Mouse (Mus musculus) left cerebral cortex, adult 8-10 months (tissue): ENCODE measurements around the gene Hus1. TPM values are rescaled to one million over a fixed set of nuclear protein-coding genes. Genes with fewer than 3 reads are reported as not detected.

Experiments
- DNase-seq, 2 experiments: peaks; one replicate each; pipeline ENCODE4 v3.0.0; 2022; ENCODE audit warnings: low spot score in 2 of 2
- total RNA-seq, 4 experiments: library from RNA; stranded (reverse); gene quantifications; 2 replicates each; pipeline ENCODE4 v1.2.4; 2022

Gene Hus1
- total RNA-seq, 4 experiments from 2014 or later = 11.7 to 12.2 (median 12.1) TPM

GRCm38 (mm10) chr11:8983237-8983861 is 27.6 kb downstream of the Hus1 start:
- DNase-seq = peak; percentile 14 to 34

DNA sequence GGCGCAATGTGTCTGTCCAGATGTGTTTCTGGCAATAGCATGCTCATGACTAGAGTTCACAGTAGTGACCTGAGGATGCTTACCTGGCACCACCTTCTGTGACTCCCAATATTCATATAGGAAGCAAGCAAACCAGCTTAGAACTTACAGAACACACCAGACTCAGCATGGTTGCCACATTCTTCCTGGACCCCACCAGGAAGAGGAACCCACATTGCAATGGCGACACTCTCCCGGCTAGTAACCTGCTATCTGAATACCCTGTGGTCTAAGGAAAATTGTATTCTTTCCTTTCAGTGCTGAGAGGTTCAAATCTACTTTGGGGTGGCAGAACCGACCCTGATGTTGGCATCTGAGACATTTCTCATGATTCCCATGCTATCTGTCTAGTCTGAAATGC is 32.8 kb downstream of the Hus1 start:
- no peak for DNase-seq

- DNase-seq = no peak
Observed at GRCm38 (mm10) chr11:8973166-8973565, 37.8 kb downstream of the Hus1 start, which contains the start of gene Pkd1l1. Gene Pkd1l1, minus strand, starts transcription at chr11:8973266.

DNA sequence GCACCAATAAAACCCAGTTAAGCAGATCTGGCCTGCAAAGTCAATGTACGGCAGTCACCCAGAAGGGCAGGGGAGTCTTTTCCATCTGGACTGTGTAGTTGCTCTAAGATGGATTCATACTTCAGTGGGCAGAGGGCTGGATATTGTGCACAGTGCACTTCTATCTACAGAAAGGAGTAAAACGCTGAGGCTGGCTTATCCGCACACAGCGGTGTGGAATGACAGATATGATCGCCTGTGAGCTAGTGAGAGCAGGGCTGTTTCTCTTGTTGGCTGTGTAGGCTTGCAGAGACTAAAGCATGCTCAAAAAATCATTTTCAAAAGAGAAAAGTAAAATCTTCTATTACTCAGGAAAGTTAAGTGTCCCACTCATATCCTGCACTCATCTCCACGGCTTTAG is 38.9 kb downstream of the Hus1 start:
- DNase-seq = no peak

GRCm38 (mm10) chr11:8970509-8970908 is 40.5 kb downstream of the Hus1 start:
- no peak for DNase-seq

- DNase-seq = no peak
Observed at GRCm38 (mm10) chr11:8968094-8968493, 42.9 kb downstream of the Hus1 start.

DNA sequence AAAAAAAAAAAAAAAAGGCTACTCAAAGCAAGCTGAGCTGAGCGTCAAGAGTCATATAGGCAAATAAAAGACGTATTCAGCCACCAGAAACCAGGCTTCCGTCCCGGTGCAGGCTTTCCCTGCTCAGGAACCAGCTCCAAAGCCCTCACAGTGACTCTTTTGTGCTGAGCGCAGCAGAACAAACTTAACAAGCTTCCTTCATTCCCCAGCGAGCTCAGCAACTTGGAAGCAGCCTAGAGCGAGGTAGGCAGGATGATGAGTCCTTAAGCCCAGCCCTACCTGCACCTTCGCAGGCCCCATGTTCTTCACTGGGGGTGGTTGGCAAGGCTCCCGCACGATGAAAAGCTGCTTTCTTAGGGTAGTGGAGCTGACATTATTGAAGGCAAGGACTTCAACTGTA is 52.4 kb downstream of the Hus1 start:
- DNase-seq = peak; percentile 13 to 26

GRCm38 (mm10) chr11:8958108-8958507 is 52.9 kb downstream of the Hus1 start:
- DNase-seq = no peak

GRCm38 (mm10) chr11:8957023-8957422 is 54.0 kb downstream of the Hus1 start:
- no peak for DNase-seq

GRCm38 (mm10) chr11:8955678-8956077 is 55.3 kb downstream of the Hus1 start:
- DNase-seq = no peak

DNA sequence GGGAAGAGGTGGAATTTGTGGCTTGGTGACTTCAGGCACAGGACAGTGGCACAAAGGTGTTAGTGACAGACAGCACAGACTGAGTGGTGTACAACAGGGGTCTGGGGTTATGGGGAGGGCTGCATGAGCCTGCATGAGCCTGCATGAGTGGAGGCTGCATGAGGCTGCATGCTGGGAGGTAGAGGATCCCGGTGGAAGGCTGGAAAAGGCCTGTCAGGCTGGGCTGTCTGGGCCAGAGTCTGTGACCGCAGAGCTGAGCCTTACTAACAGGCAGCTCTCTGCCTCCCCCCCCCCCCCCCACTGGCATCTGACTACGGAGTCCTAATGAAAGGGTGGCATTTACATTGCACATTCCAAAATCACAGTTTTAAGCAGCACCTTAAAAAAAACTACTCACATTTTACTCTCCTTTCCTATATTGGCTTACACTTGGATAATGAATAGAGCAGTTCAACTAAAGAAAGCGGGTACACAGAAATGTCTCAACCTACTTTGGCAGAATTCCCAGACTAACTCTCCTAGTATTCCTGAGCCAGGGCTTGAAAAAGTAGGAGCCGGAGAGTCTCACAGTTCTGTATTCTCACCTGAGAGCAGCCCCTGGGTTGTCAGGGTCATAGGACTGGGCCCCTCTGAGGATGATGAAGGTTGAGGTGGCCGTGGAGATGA is 61.1 kb downstream of the Hus1 start:
- DNase-seq = no peak

DNA sequence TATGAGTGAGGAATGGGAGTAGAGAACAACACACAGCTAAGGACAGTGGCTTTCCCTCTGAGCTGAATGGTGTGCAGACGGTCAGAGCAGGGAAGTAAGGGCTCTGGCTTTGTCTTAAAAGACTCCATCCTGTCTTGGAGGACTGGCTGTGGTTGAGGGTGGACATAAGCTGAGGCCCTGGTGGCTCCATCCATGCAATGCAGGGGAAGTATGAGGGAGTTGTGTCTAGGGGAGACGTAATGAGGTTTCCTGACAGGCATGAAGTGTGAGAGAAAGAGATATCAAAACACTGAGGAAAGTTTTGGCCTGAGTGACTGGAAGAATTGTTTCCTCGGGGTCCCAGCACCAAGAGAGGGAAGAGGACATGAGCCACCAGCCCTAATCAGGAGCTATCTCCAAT is 62.1 kb downstream of the Hus1 start:
- DNase-seq = no peak

DNA sequence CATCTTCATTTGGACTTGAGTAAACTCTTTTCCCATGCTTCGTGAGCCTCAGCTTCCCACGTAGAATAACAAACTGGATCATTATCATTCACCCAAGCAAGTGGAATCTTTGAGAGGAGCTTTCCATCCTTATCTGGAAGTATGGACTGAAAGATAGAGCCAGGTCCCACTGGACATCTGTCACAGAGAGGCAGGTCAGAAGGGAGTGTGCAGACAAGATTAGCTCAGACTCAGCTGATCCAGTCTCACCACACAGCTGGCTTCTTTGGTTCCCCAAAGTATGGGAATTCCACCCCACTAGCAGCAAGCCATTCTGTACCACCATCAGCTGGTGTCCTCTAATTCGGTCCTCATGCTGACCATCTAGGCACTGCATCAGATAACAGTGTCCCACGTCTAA is 66.9 kb downstream of the Hus1 start:
- DNase-seq = no peak

Other genes starting within 250 kb of the Hus1 start
- gene Pkd1l1, start 37.9 kb downstream of the Hus1 start, total RNA-seq = under 1 TPM in 1 of 4 experiments, not detected in 3; 0.05 TPM
- gene Gm11992, start 37.4 kb upstream of the Hus1 start, total RNA-seq = 1 to 10 TPM in 3 of 4 experiments, under 1 TPM in 1; 0.74 to 1.1 (median 1.1) TPM
- under 1 TPM in 3 of 4 experiments, not detected in 1; 0.33 to 0.65 (median 0.39) TPM for gene Sun3, start 37.8 kb upstream of the Hus1 start, total RNA-seq
- 1 to 10 TPM; 1.5 to 4.6 (median 2.6) TPM for gene Upp1, start 106.9 kb upstream of the Hus1 start, total RNA-seq
- under 1 TPM; 0.02 to 0.04 (median 0.02) TPM for gene Abca13, start 180.8 kb upstream of the Hus1 start, total RNA-seq